Mouse (Mus musculus) brain, adult 2 months (tissue): ENCODE results near the gene Wbp2.

Source experiments
- DNase-seq: peaks from one replicate; pipeline ENCODE4 v3.0.0; 2011; ENCODE audit warnings: low read depth, low spot score

Gene Wbp2

GRCm38 (mm10) chr11:116062521-116062920 lies 24.3 kb downstream of the Wbp2 start:
- DNase-seq = no peak

- DNase-seq = peak; percentile 96
These were observed 25.0 kb downstream of the Wbp2 start for GRCm38 (mm10) chr11:116061641-116062415.

- DNase-seq = peak; percentile 48
These were observed 26.2 kb downstream of the Wbp2 start for GRCm38 (mm10) chr11:116060596-116060995.

- DNase-seq = peak; percentile 47
These were observed 27.1 kb downstream of the Wbp2 start for GRCm38 (mm10) chr11:116059691-116060025.

- no peak for DNase-seq
These were observed 27.7 kb downstream of the Wbp2 start for GRCm38 (mm10) chr11:116058868-116059690.

GRCm38 (mm10) chr11:116058022-116058614 lies 28.7 kb downstream of the Wbp2 start:
- peak; percentile 54 for DNase-seq

GRCm38 (mm10) chr11:116057237-116057881 lies 29.4 kb downstream of the Wbp2 start:
- no peak for DNase-seq

GRCm38 (mm10) chr11:116055873-116056272 lies 30.9 kb downstream of the Wbp2 start:
- no peak for DNase-seq

- no peak for DNase-seq
These were observed 33.1 kb downstream of the Wbp2 start for GRCm38 (mm10) chr11:116053510-116054229.

GRCm38 (mm10) chr11:116050196-116050595 lies 36.6 kb downstream of the Wbp2 start:
- DNase-seq = no peak

GRCm38 (mm10) chr11:116049610-116050009 lies 37.2 kb downstream of the Wbp2 start:
- DNase-seq = no peak

GRCm38 (mm10) chr11:116045173-116045572 lies 41.6 kb downstream of the Wbp2 start:
- no peak for DNase-seq

- no peak for DNase-seq
These were observed 43.5 kb downstream of the Wbp2 start for GRCm38 (mm10) chr11:116043286-116043685.

GRCm38 (mm10) chr11:116042372-116043138 lies 44.2 kb downstream of the Wbp2 start:
- DNase-seq = no peak

- DNase-seq = no peak
These were observed 45.0 kb downstream of the Wbp2 start for GRCm38 (mm10) chr11:116041833-116042232.

GRCm38 (mm10) chr11:116040593-116040992 lies 46.2 kb downstream of the Wbp2 start:
- DNase-seq = peak; percentile 55

- DNase-seq = no peak
These were observed 49.0 kb downstream of the Wbp2 start for GRCm38 (mm10) chr11:116037826-116038225.

- no peak for DNase-seq
These were observed 50.1 kb downstream of the Wbp2 start for GRCm38 (mm10) chr11:116036671-116037070.

GRCm38 (mm10) chr11:116034584-116034983 lies 52.2 kb downstream of the Wbp2 start:
- DNase-seq = no peak
